Mouse (Mus musculus) cerebellum, adult 11 months (tissue): ENCODE measurements around the gene Ccdc80.

Experiments used
- DNase-seq: peaks from one replicate; pipeline ENCODE4 v3.0.0; 2022

Ccdc80 gene

DNA sequence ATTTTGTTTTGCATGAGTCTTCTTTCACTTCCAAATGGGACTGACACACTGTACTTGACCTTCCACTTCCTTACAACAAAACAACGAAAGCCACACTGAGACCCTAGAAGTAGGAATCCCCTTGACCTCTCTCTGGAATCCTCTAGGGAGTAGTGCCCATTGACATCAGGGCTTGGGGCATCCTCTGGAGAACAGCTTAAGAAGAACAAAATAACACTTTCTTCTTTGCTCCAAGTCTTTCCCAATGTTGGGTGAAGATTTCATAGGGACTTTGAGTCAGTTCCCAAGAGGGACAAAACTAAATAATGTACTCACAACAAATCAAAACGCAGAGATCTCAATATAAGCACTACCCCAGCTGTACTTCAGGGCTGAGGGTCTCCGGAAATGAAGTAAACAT lies 25.6 kb downstream of the Ccdc80 start:
- no peak for DNase-seq

DNA sequence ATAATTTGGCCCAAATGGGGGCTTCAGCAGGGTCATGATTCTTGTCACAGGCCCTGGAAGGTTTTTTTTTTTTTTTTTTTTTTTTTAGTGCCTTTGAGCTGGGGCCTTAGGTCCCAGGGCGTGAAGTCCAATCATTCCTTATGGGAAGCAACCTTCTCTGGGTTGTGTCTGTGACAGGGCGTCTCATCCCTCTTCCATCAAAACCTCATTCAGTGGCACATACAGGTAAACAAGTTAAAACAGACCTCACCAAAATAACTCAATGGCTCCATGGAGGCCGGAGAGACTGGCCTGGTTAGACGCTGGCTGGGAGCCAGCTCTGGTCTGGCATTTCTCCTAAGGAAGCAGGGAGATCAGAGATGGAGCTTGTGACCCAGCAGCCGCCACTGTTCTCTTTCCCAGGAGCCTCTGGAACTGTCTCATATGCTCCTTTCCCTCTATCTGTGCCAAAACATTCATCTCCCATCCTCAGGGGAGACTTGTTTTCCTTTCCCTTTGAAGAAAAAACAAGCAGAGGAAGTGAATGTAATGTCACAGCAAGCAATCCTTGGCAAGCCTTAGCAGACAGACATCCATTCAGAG lies 27.7 kb downstream of the Ccdc80 start:
- DNase-seq, result peak; percentile 63

DNA sequence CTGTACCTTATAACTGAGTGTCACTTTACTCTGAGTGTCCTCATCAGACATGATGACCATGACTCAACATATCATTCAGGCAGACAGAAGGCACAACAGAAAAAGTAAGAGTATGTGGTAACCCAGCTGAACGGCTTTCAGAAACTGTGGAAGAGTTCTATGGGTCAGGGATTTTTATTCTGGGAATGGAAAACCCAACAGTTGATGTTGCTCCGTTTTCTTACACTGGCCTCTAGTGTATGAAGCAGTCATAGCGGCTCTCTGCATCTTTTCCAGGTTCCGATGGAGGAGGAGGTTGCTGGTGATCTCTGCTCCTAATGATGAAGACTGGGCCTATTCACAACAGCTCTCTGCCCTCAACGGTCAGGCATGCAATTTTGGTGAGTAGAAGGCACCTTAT lies 29.4 kb downstream of the Ccdc80 start:
- no peak for DNase-seq

DNA sequence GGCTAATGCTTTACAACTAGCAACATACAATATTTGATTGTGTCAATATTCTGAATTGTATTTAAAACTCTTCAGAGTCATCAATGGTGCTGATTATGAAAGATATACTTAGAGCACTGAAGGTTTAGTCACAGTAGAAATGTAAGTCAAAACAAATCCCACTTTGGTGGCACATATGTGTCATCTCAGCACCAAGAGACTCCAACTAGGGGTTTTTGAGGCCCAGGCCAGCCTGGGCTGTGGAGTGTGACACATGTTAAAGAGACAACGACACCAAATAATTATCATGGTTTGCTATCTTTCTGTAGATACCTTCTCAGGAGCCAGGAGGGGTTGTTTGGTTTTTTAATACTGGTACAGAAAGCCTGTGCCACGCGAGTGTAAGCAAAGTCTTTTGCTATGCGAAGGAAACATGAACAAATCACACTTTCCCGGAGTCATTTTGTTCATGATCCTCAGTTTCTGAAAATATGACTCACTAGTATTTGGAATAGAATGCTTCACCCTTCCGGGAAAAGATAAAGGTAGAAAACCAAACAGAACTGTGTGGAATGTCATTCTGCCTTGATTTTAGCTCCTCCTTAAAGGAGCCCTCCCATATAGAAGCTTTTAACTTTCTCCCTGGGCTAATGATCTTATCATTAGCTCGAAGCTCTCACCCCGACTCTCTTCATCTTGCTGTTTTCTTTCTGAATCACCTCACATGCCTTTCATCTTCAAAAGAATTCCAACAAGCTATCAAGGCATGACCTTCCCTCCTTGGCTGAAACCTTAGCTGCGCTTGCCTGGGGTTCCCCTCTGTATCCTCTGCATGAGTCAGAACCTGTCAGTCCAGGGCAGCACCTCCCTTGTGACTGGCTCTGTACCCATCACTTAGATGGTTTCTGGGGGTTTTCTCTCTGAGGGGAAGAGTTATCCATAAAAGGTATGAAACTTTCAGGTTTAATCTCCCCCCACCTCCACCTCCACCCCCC lies 31.3 kb downstream of the Ccdc80 start:
- DNase-seq, result no peak

DNA sequence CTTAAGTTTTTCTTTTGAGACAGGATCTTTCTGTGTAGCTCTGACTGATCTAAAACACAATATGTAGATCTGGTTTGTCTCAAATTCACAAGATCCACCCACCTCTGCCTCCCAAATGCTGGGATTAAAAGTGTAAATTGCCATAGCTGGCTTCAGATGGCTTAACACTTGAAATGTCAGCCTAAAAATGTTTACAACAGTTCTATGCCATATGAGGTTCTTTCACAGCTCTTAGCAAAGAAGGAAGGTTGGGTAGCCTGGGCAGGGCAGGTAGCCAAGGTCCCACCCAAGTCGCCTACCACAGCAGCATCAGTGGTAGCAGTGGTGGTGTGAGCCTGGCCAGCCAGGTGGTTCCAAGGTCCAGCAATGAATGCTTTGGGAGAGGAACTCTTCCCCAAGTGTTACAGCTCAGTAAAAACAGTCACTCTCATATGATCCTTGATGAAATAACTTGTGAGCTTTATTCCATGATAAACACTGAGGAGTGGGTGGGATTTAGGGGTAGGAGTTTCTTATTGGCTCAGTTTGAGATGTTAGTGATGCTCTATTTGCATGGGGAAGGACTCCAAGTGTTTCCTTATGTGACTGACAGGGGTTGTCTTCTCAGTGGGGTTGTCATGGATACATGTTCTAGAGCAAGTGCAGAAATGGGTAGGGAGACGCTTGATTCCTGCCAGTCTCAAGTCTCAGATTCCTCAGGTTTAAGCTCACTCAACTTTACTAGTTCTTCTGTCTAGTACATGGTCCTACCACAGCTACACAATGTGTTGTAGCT lies 34.9 kb downstream of the Ccdc80 start:
- DNase-seq, result no peak

DNA sequence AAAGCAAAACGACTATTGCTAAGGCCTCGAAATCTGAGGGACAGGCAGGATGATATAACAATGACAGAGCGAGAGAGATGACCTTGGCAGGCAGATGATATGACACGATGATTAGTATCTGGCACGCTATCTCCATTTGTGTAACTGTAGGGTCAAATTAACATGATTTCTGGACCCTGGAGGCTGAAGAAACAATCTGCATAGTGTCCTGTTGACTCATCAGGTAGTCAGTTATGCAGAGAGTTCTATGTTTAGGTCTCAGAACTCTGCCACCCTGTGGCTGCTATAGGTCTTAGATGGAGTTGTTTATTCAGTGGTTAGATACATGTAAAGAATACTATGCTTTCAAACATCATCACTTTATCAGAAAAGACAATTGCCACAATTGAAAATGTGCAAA lies 48.5 kb downstream of the Ccdc80 start:
- no peak for DNase-seq

DNA sequence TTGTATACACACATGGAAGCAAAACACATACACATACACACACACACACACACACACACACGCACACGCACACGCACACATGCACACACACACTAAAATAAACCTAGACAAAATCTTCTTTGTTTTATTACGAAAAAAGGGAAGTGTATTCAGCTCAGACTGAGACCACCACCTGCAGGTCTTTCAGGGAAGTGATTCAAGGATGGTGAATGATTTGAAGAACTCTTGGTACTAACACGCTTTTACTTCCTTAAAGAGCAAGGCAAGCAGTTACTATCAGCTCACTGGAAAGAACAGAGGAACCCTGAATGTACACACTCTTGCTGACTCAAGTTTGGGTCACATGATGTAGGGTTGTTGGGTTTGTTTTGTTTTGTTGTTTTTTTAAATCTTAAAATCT lies 49.4 kb downstream of the Ccdc80 start:
- DNase-seq, result no peak

DNA sequence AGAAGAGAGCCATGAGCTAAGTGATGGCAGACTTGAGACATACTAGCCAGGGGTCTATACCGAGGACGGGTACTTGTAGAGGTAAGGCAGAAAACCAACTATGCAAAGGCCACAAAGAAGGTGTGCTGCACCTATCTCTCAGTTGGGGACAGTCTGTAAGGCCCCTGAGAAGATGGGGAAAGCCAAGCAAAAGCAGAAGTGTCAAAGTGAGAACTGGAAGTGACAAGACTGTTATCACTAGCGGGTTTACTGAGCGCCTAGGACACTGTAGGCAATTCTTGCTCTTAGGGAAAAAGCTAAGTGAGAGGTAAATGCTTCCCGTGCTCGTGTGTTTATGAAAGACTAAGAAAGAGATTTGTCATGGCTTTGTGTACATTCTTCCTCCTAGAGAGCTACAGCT lies 51.9 kb downstream of the Ccdc80 start:
- DNase-seq, result no peak

DNA sequence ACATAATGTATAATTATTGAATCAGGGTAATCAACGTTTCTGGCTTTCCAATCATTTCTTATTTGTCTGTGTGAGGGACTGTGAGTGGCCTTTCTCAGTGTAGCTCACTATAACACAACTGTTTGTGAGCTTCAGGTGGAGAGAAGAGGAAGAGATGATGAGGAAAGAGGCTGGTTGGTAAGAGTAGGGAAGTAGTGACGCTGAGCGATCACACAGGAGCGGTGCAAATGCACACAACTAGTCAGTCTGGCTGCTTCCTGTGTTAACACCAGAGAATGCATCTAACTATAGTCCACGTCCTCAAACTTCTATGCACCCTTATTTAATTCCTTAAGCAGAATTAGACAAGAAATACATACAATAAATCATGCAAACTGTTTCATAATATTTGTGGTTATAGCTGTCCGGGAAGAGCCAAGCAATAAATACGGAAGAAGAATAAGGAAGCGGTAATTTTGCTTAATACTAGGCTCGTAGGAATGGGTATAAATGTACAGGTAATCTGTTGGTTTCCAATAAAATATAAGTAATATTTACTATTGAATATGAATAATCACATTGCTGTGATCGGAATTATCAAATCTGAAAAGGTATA lies 55.4 kb downstream of the Ccdc80 start:
- no peak for DNase-seq

DNA sequence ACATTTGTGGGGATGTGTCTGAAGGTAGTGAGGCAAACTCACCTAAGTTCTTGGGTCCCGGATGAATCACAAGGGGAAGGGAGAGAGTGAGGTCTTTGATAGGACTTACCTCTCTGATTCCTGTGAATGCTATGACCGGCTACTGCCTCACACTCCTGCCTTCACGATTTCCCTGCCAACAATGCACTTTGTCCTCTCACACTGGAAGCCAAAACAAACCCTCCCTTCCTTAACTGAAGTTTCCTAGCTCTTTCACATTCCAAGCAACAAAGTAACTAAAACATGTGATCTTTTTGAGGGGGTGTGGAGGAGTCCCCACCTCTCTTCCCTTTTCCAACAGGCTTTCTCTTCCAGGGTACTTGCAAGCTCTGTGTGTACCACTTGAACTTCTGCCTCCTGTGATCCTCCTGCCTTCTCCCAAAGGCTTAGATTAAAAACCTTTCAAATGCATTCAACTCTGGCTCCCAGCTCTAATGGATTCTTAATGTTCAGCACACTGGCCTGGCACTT lies 61.6 kb downstream of the Ccdc80 start:
- DNase-seq, result no peak

DNA sequence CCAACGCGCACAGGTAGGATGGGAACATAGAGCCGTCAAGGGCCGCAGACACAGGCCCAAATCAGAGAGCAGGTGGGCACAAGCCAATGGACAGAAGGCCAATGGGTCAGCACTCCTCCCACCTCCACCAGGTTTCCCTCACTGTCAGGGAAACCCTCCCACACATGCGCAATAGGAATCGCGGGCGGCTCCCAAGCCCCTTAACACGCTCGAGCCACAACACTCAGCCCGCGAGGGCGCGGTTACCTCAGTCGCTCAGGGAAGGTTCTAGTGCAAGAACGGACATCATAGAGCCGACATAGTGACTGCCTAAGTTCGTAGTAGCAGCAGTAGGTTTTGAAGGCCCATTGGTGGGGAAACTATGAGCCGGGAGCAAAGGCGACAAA lies 64.9 kb downstream of the Ccdc80 start:
- DNase-seq, result peak; percentile 75

DNA sequence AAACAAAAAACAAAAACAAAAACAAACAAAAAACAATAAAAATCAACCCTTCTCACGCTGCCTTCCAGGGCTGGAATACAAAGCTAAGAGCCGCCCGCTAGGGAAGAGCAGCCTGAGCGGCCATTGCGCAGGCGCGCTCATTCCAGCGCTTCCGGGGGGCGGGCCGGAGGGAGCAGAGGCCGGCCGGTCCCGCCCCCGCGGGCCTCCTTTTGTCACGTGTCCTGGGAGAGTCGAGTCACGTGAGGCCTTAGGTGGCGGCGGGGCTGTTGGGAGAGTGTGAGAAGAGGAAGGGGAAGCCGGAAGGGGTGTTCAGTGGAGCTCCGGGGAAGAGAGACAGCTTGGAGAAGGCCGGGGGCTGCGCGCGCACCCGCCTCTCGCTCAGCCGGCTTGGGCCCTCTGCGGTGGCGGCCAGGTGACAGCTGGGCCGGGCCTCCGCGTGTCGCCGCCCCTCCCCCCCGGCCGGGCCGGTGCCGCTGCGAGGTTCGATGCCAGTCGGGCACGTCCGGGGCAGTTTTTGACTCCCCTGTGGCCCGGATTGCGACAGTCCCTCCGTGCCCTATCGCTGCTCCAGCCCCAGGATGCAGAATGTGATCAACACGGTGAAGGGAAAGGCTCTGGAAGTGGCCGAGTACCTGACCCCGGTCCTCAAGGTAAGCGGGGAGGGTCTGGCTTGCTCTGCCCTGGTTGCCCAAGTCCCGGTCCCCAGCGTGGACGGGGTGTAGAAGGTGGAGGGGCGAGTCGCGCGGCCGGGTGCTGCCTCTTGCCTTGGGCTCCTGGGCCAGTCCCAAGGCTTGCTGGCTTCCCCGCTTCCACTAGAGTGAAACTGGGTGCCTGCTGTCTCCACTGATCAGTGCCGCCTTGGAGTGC lies 65.6 kb downstream of the Ccdc80 start, which contains the start of the genes Slc35a5 and Atg3:
Gene Slc35a5, minus strand, starts transcription at position 185 of the 867 bp plus-strand sequence.
Gene Atg3, plus strand, starts transcription at position 264 of the 867 bp plus-strand sequence.
- peak; percentile 92 for DNase-seq

DNA sequence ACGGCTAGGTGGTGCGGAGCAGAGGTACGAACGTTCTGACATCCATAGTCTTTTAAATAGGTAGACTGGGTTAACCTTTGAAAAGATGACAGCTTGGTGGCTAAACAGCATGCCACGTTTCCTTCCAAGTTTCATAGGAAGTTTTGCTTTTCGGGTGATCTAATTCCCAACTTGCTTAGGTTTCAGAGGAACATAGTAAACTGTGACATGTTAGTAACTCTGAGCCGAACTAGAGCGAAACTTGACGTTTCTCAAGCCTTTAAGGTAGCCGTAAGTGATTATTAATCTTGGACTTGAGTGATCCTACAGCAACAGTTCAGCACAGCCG lies 66.2 kb downstream of the Ccdc80 start:
- DNase-seq, result no peak
